Mouse (Mus musculus) ES-E14 (cell line): Measurements from ENCODE around the gene Cbfa2t3. TPM values are rescaled to one million over a fixed set of nuclear protein-coding genes. Genes with fewer than 3 reads are reported as not detected.

ENCODE experiments used
- DNase-seq: peaks from one replicate; pipeline ENCODE4 v3.0.0-alpha.2; 2013; ENCODE audit warnings: low read depth, low spot score
- H3K27ac ChIP-seq: 2 replicates; pipeline ENCODE4 v1.5.1; 2012; ENCODE audit warnings: low read depth, mild to moderate bottlenecking, low read length, moderate library complexity, mixed read lengths; ENCODE audit not compliant: poor library complexity, insufficient read depth, severe bottlenecking
- H3K36me3 ChIP-seq: 2 replicates; pipeline ENCODE4 v1.6.1; 2012; ENCODE audit warnings: mild to moderate bottlenecking, low read length, moderate library complexity, mixed read lengths; ENCODE audit not compliant: control insufficient read depth, poor library complexity, insufficient read depth, severe bottlenecking
- H3K4me1 ChIP-seq, 2 experiments: fragments of 150-350 bp in 1 of 2; sonication (generic) in 1 of 2; 2 replicates each; pipeline ENCODE4 v1.6.1; 2012; ENCODE audit warnings: low read length in 2 of 2, mild to moderate bottlenecking in 1 of 2, mixed read lengths in 1 of 2; ENCODE audit not compliant: control insufficient read depth in 2 of 2, insufficient read depth in 2 of 2, poor library complexity in 1 of 2
- H3K4me3 ChIP-seq, 2 experiments: fragments of 150-350 bp in 1 of 2; sonication (generic) in 1 of 2; 2 replicates each; pipeline ENCODE4 v1.5.1; 2012; ENCODE audit warnings: low read length in 2 of 2, low read depth in 1 of 2, mild to moderate bottlenecking in 1 of 2, mixed read lengths in 1 of 2; ENCODE audit not compliant: insufficient read depth in 1 of 2, poor library complexity in 1 of 2, severe bottlenecking in 1 of 2
- H3K9ac ChIP-seq: 2 replicates; pipeline ENCODE4 v1.6.1; 2012; ENCODE audit warnings: low read depth, mild to moderate bottlenecking, low read length, mixed read lengths; ENCODE audit not compliant: poor library complexity, insufficient read depth, severe bottlenecking
- H3K9me3 ChIP-seq: fragments of 150-350 bp; sonication (generic); 2 replicates; pipeline ENCODE4 v1.6.1; 2012; ENCODE audit warnings: low read depth, mild to moderate bottlenecking, low read length; ENCODE audit not compliant: control insufficient read depth, insufficient read depth
- CHD2 ChIP-seq: IDR thresholded peaks from 2 replicates; pipeline ENCODE4 v1.6.1; 2014; ENCODE audit warnings: mild to moderate bottlenecking, low read depth, low read length, inconsistent platforms
- HCFC1 ChIP-seq: IDR thresholded peaks from 2 replicates; pipeline ENCODE4 v1.6.1; 2012; ENCODE audit warnings: low read length, inconsistent platforms, borderline replicate concordance; ENCODE audit not compliant: insufficient read depth
- MAFK ChIP-seq: IDR thresholded peaks from 2 replicates; pipeline ENCODE4 v1.6.1; 2014; ENCODE audit warnings: mild to moderate bottlenecking, low read depth, low read length, inconsistent platforms; ENCODE audit not compliant: insufficient read depth
- ZC3H11A ChIP-seq: IDR thresholded peaks from 2 replicates; pipeline ENCODE4 v1.6.1; 2012; ENCODE audit warnings: low read depth, mild to moderate bottlenecking, inconsistent platforms, low read length, borderline replicate concordance
- ZNF384 ChIP-seq: IDR thresholded peaks from 2 replicates; pipeline ENCODE4 v1.6.1; 2012; ENCODE audit warnings: low read depth, low read length, inconsistent platforms
- in situ Hi-C, 2 experiments: fragments of 600-800 bp; cut with MboI; formaldehyde crosslinking; loops; one replicate each; pipeline ENCODE4 v1.15.1; 2025; ENCODE audit warnings: low sequenced_read_pairs in 2 of 2, inconsistent platforms in 1 of 2; ENCODE audit not compliant: unreplicated experiment in 2 of 2
- total RNA-seq: library from RNA; depleted of rRNA; stranded (reverse); fragments of 300-350 nt; gene quantifications from 2 replicates; pipeline ENCODE4 v1.2.3, GENCODE M21; 2012

Gene Cbfa2t3
- total RNA-seq, 1 experiment = 0.36 TPM

DNA sequence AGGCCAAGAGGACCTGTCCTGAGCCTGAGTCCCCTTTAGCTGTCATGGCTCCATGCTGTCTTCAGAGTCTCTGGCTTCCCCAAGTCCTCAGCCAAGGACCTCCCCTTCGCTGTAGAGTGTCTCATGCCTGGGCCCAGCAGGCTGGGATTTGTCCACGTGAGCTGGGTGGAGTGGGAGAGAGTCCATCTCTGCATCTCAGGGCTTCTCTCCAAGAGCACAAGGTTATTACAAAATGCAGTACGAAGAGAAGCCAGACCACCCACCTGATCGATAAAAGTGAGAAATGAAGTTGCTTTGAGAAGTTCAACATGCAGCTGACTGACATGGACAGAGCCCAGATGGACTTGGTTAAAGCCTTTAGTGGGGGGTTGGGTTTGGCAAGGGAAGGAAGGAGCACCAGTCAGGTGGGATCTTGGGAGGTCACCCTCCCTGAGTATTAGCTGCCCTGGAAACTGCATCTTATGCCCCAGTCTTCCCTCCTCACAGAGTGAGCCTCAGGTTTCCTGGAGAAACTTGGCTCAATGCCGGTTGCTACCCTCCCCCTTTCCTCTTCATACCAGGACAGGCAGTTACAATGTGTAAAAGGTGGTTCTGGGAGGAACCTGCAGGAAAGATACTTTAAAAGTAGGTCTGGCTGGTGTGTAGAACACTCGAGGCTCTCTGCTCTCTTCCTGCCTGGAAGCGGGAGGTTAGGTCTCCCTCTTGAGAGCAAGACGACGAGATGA, 82.6 kb downstream of the Cbfa2t3 start:
- Histone ChIP-seq H3K36me3 (no peaks in the 10 kb centered on the region), H3K4me1 (no peaks in the 10 kb centered on the region), H3K9me3 (no peaks in the 10 kb centered on the region), H3K27ac (no peak overlapping the region), H3K4me3 (no peak overlapping the region), H3K9ac (no peak overlapping the region)
- in situ Hi-C loops = loop anchor here in 1 of 2 experiments (10.0 kb wide), 1 partner anchor 208 kb away; no protein-coding TSS in a partner anchor
- no peak for DNase-seq
- no peak for TF ChIP-seq MAFK
- no peak for TF ChIP-seq ZC3H11A
- no peak for TF ChIP-seq CHD2
- TF ChIP-seq HCFC1 = no peak
- no peak for TF ChIP-seq ZNF384

DNA sequence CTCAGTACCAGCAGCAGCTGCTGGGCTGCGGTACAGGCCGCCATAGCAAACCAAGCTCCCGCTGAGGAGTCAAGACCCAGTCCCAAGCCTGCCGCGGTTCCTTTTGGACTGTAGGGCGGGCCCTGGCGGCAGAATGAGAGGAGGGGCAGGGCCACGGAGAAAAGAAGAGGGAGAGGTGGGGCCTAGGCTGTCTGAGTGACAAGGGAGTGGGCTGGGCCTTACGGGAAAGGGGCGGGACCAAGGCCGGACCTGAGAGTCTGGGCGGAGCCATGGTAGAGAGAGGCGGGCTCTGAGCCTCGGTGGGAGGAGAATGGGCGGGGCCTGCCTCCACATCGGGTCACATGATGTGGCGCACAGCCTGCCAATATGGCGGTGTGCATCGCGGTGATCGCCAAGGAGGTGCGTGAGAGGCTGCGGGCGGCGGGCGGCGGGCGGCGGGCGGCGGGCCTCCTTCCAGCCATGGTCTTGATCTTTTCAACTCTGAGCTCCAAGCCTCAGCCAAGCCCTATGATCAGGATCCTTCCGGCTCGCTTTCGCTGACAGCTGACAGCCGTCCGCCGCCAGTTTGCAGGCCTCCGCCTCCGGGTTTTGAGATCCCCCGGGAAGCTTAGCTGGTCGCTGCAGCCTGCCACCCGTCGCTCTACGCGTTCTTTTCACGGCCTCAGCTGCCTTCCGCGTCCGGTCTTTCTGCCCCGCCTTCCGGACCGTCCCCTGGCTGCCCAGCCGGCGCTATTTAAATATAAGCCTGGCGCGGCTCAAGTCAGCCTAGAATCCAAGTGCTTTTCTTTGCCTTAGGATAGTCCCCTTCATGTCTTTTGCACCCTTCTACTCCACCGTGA, 87.4 kb downstream of the Cbfa2t3 start, which contains the start of the genes Galns and Trappc2l:
Galns (minus strand) TSS at position 169 of the 839 bp plus-strand sequence.
Trappc2l (plus strand) TSS at position 346 of the 839 bp plus-strand sequence.
- in situ Hi-C loops = loop anchor here in 1 of 2 experiments (10.0 kb wide), 1 partner anchor 213 kb away; no protein-coding TSS in a partner anchor
- no peaks in the 10 kb centered on the region for H3K4me1 ChIP-seq
- H3K4me3 ChIP-seq = peak within 1 kb of the TSS; percentile 83 to 87
- no peak within 1 kb of the TSS for H3K27ac ChIP-seq
- no peak for TF ChIP-seq HCFC1
- TF ChIP-seq ZC3H11A = no peak
- no peak for TF ChIP-seq CHD2
- TF ChIP-seq ZNF384 = no peak
- no peak for TF ChIP-seq MAFK
- H3K9me3 ChIP-seq = no peaks in the 10 kb centered on the region
- H3K36me3 ChIP-seq = no peaks in the 10 kb centered on the region
- H3K9ac ChIP-seq = peak within 1 kb of the TSS; percentile 81
- peak; percentile 96 for DNase-seq

DNA sequence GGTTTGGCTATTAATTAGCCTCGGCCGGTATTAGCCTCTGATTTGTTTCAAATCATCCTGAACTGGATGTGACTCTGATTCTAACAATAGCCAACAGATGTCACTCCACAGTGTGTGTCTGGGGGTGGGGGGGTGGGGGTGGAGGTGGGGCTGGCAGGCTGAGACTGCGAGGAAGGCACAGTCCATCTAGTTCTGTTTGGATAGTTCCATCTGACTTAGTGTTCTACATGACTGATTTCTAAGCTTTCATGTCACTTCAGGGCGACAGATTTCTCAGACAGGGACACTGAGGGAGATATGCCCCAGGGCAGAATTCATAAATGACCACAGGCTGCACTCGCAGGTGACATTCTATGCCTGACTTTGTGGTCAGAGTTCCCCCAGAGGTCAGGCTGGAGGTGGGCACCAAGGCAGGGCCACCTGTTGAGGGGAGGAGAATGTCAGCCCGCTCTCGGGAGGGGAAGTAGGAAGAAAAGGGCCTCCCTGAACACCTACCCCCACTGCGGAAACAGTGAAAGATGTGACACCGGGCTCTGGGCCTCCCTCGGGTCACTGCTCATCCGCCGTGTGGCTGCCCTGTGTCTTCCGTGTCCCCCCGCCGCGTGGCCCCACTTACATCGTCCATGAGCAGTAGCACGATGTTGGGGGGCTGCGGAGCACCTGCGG, 88.2 kb downstream of the Cbfa2t3 start:
- DNase-seq = no peak
- in situ Hi-C loops = loop anchor here in 1 of 2 experiments (10.0 kb wide), 1 partner anchor 214 kb away; no protein-coding TSS in a partner anchor
- H3K4me1 ChIP-seq = no peaks in the 10 kb centered on the region
- no peaks in the 10 kb centered on the region for H3K36me3 ChIP-seq
- H3K4me3 ChIP-seq = peak overlapping the region; percentile 83 to 87
- H3K27ac ChIP-seq = no peak overlapping the region
- H3K9ac ChIP-seq = peak overlapping the region; percentile 81
- TF ChIP-seq MAFK (no peak), CHD2 (no peak), ZC3H11A (no peak), ZNF384 (no peak), HCFC1 (no peak)
- H3K9me3 ChIP-seq = no peaks in the 10 kb centered on the region

DNA sequence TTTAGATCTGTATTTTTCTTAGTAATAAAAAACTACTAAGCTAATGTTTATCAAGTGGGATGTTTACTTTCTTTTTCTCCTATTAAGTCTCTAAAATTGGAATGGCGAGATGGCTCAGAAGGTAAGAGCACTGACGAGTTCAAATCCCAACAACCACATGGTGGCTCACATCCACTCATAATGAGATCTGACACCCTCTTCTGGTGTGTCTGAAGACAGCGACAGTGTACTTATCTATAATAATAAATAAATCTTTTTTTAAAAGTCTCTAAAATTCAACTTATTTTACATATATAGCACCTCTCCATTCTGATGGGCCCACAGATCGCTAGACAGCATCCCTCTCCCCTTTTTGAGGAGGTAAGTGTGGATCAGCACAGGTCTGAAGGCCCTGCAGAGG, 88.7 kb downstream of the Cbfa2t3 start:
- Histone ChIP-seq H3K9me3 (no peaks in the 10 kb centered on the region), H3K4me3 (no peak overlapping the region), H3K36me3 (no peaks in the 10 kb centered on the region), H3K27ac (no peak overlapping the region), H3K9ac (no peak overlapping the region), H3K4me1 (no peaks in the 10 kb centered on the region)
- TF ChIP-seq MAFK = no peak
- no peak for TF ChIP-seq ZNF384
- TF ChIP-seq CHD2 = no peak
- TF ChIP-seq ZC3H11A = no peak
- DNase-seq = no peak
- in situ Hi-C loops = loop anchor here in 1 of 2 experiments (10.0 kb wide), 1 partner anchor 215 kb away; no protein-coding TSS in a partner anchor
